Mouse (Mus musculus): Measurements from ENCODE around the gene C9. TPM values are rescaled to one million over a fixed set of nuclear protein-coding genes. Genes with fewer than 3 reads are reported as not detected.

C9 gene
- total RNA-seq, 2 experiments from 2014 or later: not detected

GRCm38 (mm10) chr15:6468845-6469244 lies 23.7 kb downstream of the C9 start:
- DNase-seq (ENCODE audit: extremely low spot score in 1 of 2, low spot score in 1 of 2): no peak

DNA sequence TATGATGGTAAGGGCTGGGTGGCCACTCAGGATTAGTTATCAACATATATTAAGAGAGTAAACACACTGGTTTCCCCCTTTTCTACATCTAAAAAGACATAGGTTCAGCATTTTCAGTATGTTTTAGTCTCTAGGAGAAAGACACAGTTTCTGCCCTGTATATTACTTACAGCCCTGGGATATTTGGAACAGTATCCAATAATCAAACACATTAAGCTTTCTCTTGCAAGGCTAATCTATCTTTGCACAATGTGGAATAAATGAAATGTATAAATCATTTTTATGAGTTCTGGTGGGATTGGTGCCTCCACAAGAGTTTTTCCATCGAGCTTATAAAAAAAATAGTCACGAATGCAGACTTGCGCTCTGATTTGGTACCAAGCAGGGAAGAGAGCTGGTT lies 24.3 kb downstream of the C9 start:
- no peak for DNase-seq (ENCODE audit: extremely low spot score in 1 of 2, low spot score in 1 of 2)

GRCm38 (mm10) chr15:6483561-6483960 lies 38.4 kb downstream of the C9 start:
- DNase-seq (ENCODE audit: extremely low spot score in 1 of 2, low spot score in 1 of 2): no peak

- no peak for DNase-seq (ENCODE audit: extremely low spot score in 1 of 2, low spot score in 1 of 2)
Observed at GRCm38 (mm10) chr15:6492386-6492785, 47.3 kb downstream of the C9 start.

GRCm38 (mm10) chr15:6498396-6499070 lies 53.4 kb downstream of the C9 start:
- no peak for DNase-seq (ENCODE audit: extremely low spot score in 1 of 2, low spot score in 1 of 2)

DNA sequence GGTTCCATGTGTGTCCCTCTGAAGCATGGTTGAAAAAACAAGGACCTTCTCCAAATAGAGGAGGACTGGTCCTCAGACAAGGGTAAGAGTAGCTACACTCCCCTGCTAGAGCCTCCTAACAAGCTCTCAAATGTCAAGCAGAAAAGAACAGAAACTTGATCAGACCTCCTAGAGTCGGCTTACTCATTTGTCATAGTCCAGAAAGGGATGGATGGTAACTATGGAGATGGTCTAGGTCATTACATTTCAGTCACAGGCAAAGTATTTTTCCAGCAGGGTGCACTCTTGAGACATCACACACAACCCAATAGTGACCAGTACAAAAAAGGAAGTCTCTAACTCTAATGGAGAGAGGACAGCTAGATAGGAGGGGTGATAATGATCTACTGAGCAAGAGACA lies 55.7 kb downstream of the C9 start:
- DNase-seq (ENCODE audit: extremely low spot score in 1 of 2, low spot score in 1 of 2): no peak

DNA sequence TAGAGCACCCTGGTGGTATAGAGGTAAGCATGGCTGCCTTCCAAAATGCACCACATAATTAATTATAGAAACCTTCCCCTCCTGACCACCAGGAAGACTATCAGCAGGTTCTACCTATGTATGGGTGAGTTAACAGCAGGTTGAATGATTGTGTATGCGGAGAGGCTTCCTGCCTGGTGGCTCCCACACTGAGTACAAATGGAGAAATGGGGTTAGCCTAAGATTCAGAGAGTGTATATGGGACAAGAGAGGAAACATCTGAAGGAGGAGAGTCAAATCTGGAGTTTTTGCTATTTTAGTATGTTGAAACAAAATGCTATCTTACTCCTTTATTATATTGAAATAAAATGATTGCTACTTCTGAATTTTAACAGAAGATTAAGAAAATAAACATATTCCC lies 72.4 kb downstream of the C9 start:
- DNase-seq (ENCODE audit: extremely low spot score in 1 of 2, low spot score in 1 of 2): no peak

DNA sequence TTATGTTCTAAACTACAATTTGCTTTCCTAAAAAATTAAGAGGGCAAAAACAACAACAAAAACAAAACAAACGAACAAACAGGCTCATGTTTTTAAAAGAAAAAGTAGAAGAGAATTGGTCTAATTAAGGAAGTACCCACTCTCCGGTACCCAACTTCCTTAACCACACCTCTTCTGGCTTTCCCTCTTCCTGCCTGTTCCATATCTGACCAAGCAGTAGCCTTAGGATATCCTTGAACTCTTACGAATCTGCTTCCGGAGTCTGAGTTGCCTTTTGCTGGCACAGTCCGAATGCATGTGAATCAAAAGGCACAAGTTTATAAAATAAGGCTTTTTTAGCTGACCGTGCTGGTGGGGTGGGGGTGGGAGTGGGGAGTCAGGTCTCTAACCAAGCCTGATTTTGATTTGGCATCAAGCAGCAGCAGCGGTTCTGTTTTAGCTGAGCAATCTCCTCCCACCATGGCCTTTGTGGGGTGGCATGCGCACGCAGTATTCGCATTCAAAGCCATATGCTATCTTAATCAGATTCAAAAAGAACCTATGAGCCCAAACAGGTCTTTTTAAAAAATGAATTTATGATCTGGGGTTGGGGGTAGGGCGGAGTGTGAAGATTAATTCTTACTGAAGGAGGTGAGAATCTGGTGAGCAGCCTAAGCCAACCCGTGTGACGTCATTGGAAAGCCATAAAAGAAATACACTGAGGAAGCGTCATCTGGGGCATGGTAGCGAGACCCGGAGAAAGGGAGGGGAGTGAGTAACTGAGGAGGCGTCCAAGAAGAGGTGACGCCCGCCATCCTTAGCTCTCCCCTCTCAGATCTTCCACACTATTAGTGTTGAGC lies 74.5 kb downstream of the C9 start:
- no peak for DNase-seq (ENCODE audit: extremely low spot score in 1 of 2, low spot score in 1 of 2)

DNA sequence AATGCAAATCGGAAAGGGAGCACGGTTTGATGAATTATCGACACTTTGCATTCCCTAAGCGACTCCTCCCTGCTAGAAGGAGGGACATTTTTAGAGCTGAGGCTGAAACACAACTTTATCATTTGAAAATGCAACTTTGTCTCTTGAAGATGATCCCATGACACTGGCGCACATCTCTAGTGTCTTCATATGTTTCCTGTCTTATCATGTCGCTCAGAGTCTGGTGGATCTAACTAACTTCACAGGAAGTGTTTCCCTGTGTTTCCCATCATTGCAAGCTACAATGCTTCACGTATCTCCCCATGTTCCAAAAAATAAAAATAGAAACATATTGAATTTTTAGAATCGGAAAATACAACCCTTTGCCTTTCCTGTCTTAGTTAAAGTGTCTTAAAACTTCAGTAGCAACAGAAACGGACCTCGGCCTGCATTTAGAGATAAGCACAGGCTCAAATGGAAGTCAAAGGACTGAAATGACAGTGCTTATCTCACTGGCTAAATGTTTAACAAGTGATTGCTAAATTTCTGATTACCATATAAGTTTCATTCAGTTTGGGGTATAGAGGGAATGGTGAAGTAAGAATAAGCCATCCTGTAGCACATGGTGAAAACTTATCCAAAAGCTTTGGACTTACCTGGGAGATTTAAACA lies 75.5 kb downstream of the C9 start:
- no peak for DNase-seq (ENCODE audit: extremely low spot score in 1 of 2, low spot score in 1 of 2)

DNA sequence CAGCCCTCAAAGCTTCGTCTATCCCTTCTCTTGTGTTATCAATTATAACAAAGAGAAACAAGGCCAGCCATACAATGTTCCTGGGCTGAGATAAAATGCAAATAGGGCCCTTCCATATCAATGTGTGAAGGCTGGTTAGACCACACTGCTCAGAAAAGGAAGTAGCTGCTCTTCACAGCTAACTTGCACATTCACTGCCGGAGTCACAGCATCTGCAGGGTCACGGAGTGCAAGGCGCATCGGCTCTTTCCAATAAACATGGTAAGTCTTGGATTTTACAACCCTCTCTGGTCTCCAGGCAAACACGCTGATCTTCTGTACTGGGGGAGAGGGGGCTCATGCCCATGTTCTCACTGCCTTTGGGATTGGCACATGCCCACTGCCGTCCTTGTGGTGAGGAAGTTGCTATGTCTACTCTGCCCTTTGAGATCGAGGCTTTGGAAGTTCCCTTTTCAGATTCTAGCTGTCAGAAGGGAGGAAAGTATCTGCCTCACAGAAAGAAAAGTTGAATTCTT lies 77.6 kb downstream of the C9 start, which contains the start of gene Fyb:
Fyb (plus strand) TSS at position 201 of the 515 bp plus-strand sequence.
- DNase-seq (ENCODE audit: extremely low spot score in 1 of 2, low spot score in 1 of 2): no peak

GRCm38 (mm10) chr15:6524801-6525200 lies 79.7 kb downstream of the C9 start:
- no peak for DNase-seq (ENCODE audit: extremely low spot score in 1 of 2, low spot score in 1 of 2)

DNA sequence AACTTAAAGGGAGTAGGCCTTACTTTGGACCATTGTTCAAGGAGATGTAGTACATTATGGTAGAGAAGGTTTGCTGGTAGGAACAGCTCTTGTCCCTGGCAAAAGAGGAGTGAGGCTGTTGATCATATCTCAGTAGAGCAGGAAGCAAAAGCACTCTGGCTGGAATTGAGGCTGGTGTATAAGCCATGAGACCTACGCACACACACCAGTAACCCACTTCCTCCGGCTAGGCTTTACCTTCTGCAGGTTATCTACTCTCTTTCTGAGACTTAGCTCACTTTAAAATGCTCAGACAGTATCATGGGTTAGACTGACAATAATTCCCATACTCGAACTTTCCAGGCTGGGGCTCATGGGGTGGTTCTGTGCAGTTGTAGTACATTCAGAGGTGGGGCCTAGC lies 80.3 kb downstream of the C9 start:
- no peak for DNase-seq (ENCODE audit: extremely low spot score in 1 of 2, low spot score in 1 of 2)

- DNase-seq (ENCODE audit: extremely low spot score in 1 of 2, low spot score in 1 of 2): no peak
Observed at GRCm38 (mm10) chr15:6533858-6534343, 88.8 kb downstream of the C9 start.

DNA sequence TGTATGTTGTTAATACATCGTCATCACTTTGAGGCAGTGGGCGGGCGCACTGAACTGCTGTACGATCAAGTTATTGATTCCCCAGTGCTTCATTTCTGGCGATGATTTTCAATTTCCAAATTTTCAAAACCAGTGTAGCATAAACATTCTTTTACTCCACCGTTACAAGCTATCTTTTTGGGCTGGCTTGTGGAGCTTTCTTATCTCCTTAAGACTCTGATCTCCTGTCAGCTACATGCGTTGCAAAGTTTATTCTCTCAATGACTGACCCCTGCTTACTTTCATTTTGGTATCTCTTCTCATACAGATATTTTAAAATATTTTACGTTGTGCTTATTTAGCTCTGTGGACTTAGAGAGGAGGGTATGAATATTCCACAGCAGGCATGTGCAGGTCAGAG lies 89.5 kb downstream of the C9 start:
- no peak for DNase-seq (ENCODE audit: extremely low spot score in 1 of 2, low spot score in 1 of 2)

GRCm38 (mm10) chr15:6539639-6540338 lies 94.7 kb downstream of the C9 start:
- no peak for DNase-seq (ENCODE audit: extremely low spot score in 1 of 2, low spot score in 1 of 2)

Other genes starting within 250 kb of the C9 start
- 10 to 100 TPM; 10.7 to 14.1 TPM for gene Dab2, start 145.5 kb upstream of the C9 start, total RNA-seq (2021)
- gene Fyb, start 77.5 kb downstream of the C9 start, total RNA-seq (2021): 10 to 100 TPM in 1 of 2 experiments, 1 to 10 TPM in 1; 6.3 to 10.4 TPM